Mouse (Mus musculus): ENCODE results near the gene 6030468B19Rik.

DNA sequence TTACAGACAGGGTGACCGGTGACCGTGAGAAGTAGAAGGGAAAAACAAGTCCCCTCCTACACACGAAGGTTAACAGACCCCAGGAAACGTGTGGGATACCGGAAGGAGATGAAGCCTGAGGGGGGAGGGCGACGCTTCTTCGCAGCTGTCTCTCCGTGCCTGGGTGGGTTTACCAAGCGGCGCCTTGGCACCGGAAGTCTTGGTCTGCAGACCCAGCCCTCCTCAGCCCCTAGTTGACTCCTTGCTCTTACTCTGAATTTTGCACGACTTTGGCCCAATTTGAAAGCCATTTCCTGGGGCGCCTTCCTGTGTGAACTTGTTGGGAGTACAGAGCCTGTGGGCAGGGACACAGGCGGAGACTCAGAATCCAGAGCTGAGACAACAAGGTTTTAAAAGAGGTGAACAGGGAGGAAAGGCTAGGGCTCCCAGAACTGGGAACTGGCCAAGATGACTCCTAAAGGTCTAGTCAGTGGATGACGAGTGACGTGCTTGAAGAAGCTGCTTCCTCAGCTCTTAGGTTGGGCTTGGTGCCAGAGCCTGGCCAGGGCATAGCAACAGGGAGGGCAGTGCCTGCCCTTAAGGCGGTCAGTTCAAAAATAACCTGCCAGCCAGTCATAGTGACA lies 16.1 kb upstream of the 6030468B19Rik start:
- TF ChIP-seq CTCF (IDR thresholded peaks at IDR 0.05; ENCODE audit: borderline replicate concordance, extremely low read depth, insufficient read depth, insufficient read length) (no peak), POLR2A (IDR thresholded peaks at IDR 0.05; ENCODE audit: borderline replicate concordance, extremely low read depth, insufficient read depth, insufficient read length, poor library complexity, severe bottlenecking) (no peak)

Data from brain, embryonic 14.5 days (tissue).